Mouse (Mus musculus) midbrain, embryonic 10.5 days (tissue): ENCODE data around the gene Ift52. TPM values are rescaled to one million over a fixed set of nuclear protein-coding genes. Genes with fewer than 3 reads are reported as not detected.

Source experiments
- DNase-seq: peaks from one replicate; pipeline ENCODE4 v3.0.0-alpha.2; 2017; ENCODE audit warnings: low spot score
- H3K27ac ChIP-seq: fragments of 300-500 bp; sonication (generic); replicated peaks from 2 replicates; pipeline ENCODE4 v1.5.1; 2016; ENCODE audit warnings: mild to moderate bottlenecking
- H3K27me3 ChIP-seq: fragments of 300-500 bp; sonication (generic); 2 replicates; pipeline ENCODE4 v1.6.1; 2016; ENCODE audit warnings: low read depth, mild to moderate bottlenecking; ENCODE audit not compliant: poor library complexity, severe bottlenecking
- H3K36me3 ChIP-seq: fragments of 300-500 bp; sonication (generic); 2 replicates; pipeline ENCODE4 v1.6.1; 2016; ENCODE audit warnings: mild to moderate bottlenecking, moderate library complexity
- H3K4me1 ChIP-seq: fragments of 300-500 bp; sonication (generic); 2 replicates; pipeline ENCODE4 v1.6.1; 2016
- H3K4me3 ChIP-seq: fragments of 300-500 bp; sonication (generic); 2 replicates; pipeline ENCODE4 v1.5.1; 2016; ENCODE audit warnings: mild to moderate bottlenecking, moderate library complexity
- H3K9me3 ChIP-seq: fragments of 300-500 bp; sonication (generic); replicated peaks from 2 replicates; pipeline ENCODE4 v1.6.1; 2016; ENCODE audit warnings: mild to moderate bottlenecking
- WGBS: fragments of 180-500 bp; shearing (Covaris S2); methylation state at CpG from one replicate; pipeline ENCODE4 v1.1.7; 2016; 5-methylcytosine and 5-hydroxymethylcytosine counted together
- polyA plus RNA-seq: library from polyadenylated mRNA; unstranded; fragments of >200 nt; fragmentation: Nextera tagmentation; extraction: Ambion mirVana; gene quantifications from 2 replicates; pipeline ENCODE4 v1.2.1, GENCODE M21; 2016

The Ift52 gene
- polyA plus RNA-seq: 56.2 and 56.4 TPM in 2 replicates

GRCm38 (mm10) chr2:163016916-163017743, at the start of gene Ift52:
Ift52 (plus strand) TSS chr2:163017354.
- DNase-seq: peak; percentile 92
- Histone ChIP-seq H3K9me3 (no peaks in the 10 kb centered on the region), H3K4me1 (peaks cover 13% of the 10 kb centered on the region), H3K27me3 (no peaks in the 10 kb centered on the region), H3K36me3 (no peaks in the 10 kb centered on the region), H3K27ac (peak within 1 kb of the TSS; percentile 90), H3K4me3 (peak within 1 kb of the TSS; percentile 92)
- WGBS: under 1% methylated on average over 57 of the region's 57 CpGs

GRCm38 (mm10) chr2:162968357-162968756, 48.8 kb upstream of the Ift52 start:
- Histone ChIP-seq H3K27me3 (0 out of 2 replicates have a peak, but pooled peaks cover 6% of the 10 kb centered on the region), H3K27ac (no peak overlapping the region), H3K36me3 (no peaks in the 10 kb centered on the region), H3K4me1 (peaks cover 7% of the 10 kb centered on the region), H3K4me3 (no peak overlapping the region), H3K9me3 (no peaks in the 10 kb centered on the region)
- WGBS: 10% methylated on average over 5 of the region's 5 CpGs
- DNase-seq: peak; percentile 60

- Histone ChIP-seq H3K36me3 (no peaks in the 10 kb centered on the region), H3K9me3 (no peaks in the 10 kb centered on the region), H3K27me3 (0 out of 2 replicates have a peak, but pooled peaks cover 6% of the 10 kb centered on the region), H3K4me1 (peaks cover 14% of the 10 kb centered on the region), H3K4me3 (no peak overlapping the region), H3K27ac (no peak overlapping the region)
- no peak for DNase-seq
- WGBS: 89% methylated on average over 3 of the region's 3 CpGs
Measured at GRCm38 (mm10) chr2:162969101-162969500, 48.1 kb upstream of the Ift52 start.

GRCm38 (mm10) chr2:162970896-162971295, 46.3 kb upstream of the Ift52 start:
- DNase-seq: no peak
- WGBS: 86% methylated on average over 6 of the region's 6 CpGs
- Histone ChIP-seq H3K36me3 (no peaks in the 10 kb centered on the region), H3K27ac (no peak overlapping the region), H3K9me3 (no peaks in the 10 kb centered on the region), H3K4me1 (peaks cover 19% of the 10 kb centered on the region), H3K4me3 (no peak overlapping the region), H3K27me3 (0 out of 2 replicates have a peak, but pooled peaks cover 6% of the 10 kb centered on the region)

- peaks cover 21% of the 10 kb centered on the region for H3K4me1 ChIP-seq
- WGBS: 72% methylated on average over 7 of the region's 7 CpGs
- DNase-seq: no peak
- no peak overlapping the region for H3K4me3 ChIP-seq
- H3K27ac ChIP-seq: no peak overlapping the region; the same call in 1 of the 2 replicates
- H3K36me3 ChIP-seq: no peaks in the 10 kb centered on the region
- H3K9me3 ChIP-seq: no peaks in the 10 kb centered on the region
- H3K27me3 ChIP-seq: no peaks in the 10 kb centered on the region
Measured at GRCm38 (mm10) chr2:162972752-162973151, 44.4 kb upstream of the Ift52 start.

GRCm38 (mm10) chr2:162973206-162973605, 43.9 kb upstream of the Ift52 start:
- H3K27me3 ChIP-seq: no peaks in the 10 kb centered on the region
- 84% methylated on average over 5 of the region's 5 CpGs for WGBS
- no peak overlapping the region for H3K4me3 ChIP-seq
- H3K4me1 ChIP-seq: peaks cover 21% of the 10 kb centered on the region
- no peak for DNase-seq
- H3K36me3 ChIP-seq: no peaks in the 10 kb centered on the region
- H3K9me3 ChIP-seq: no peaks in the 10 kb centered on the region
- peak overlapping the region; percentile 76 for H3K27ac ChIP-seq

- WGBS: 51% methylated on average over 11 of the region's 11 CpGs
- H3K9me3 ChIP-seq: no peaks in the 10 kb centered on the region
- H3K27me3 ChIP-seq: no peaks in the 10 kb centered on the region
- H3K27ac ChIP-seq: peak overlapping the region; percentile 76
- no peaks in the 10 kb centered on the region for H3K36me3 ChIP-seq
- H3K4me1 ChIP-seq: peaks cover 21% of the 10 kb centered on the region
- DNase-seq: no peak
- no peak overlapping the region for H3K4me3 ChIP-seq
Measured at GRCm38 (mm10) chr2:162973637-162974036, 43.5 kb upstream of the Ift52 start.

- 87% methylated on average over 11 of the region's 11 CpGs for WGBS
- no peaks in the 10 kb centered on the region for H3K27me3 ChIP-seq
- peaks cover 21% of the 10 kb centered on the region for H3K4me1 ChIP-seq
- H3K27ac ChIP-seq: no peak overlapping the region
- no peak for DNase-seq
- H3K4me3 ChIP-seq: no peak overlapping the region
- no peaks in the 10 kb centered on the region for H3K9me3 ChIP-seq
- no peaks in the 10 kb centered on the region for H3K36me3 ChIP-seq
Measured at GRCm38 (mm10) chr2:162975157-162975775, 41.9 kb upstream of the Ift52 start.

GRCm38 (mm10) chr2:162976001-162976400, 41.2 kb upstream of the Ift52 start:
- no peaks in the 10 kb centered on the region for H3K36me3 ChIP-seq
- H3K4me3 ChIP-seq: no peak overlapping the region
- no peaks in the 10 kb centered on the region for H3K9me3 ChIP-seq
- H3K27me3 ChIP-seq: no peaks in the 10 kb centered on the region
- H3K4me1 ChIP-seq: peaks cover 21% of the 10 kb centered on the region
- H3K27ac ChIP-seq: no peak overlapping the region
- DNase-seq: no peak
- WGBS: 75% methylated on average over 4 of the region's 4 CpGs

GRCm38 (mm10) chr2:162984381-162984780, 32.8 kb upstream of the Ift52 start:
- H3K9me3 ChIP-seq: no peaks in the 10 kb centered on the region
- DNase-seq: no peak
- WGBS: 91% methylated on average over 6 of the region's 6 CpGs

GRCm38 (mm10) chr2:162985923-162986322, 31.2 kb upstream of the Ift52 start:
- WGBS: 70% methylated on average over 3 of the region's 3 CpGs
- Histone ChIP-seq H3K9me3 (no peaks in the 10 kb centered on the region), H3K27ac (no peak overlapping the region), H3K4me1 (no peaks in the 10 kb centered on the region), H3K27me3 (no peaks in the 10 kb centered on the region), H3K36me3 (no peaks in the 10 kb centered on the region), H3K4me3 (no peak overlapping the region)
- no peak for DNase-seq

More at GRCm38 (mm10) chr2:162984381-162984780, 32.8 kb upstream of the Ift52 start:
- H3K27me3 ChIP-seq: no peaks in the 10 kb centered on the region
- no peak overlapping the region for H3K27ac ChIP-seq
- H3K4me1 ChIP-seq: no peaks in the 10 kb centered on the region
- H3K36me3 ChIP-seq: no peaks in the 10 kb centered on the region
- no peak overlapping the region for H3K4me3 ChIP-seq

- 88% methylated on average over 3 of the region's 3 CpGs for WGBS
- DNase-seq: no peak
- Histone ChIP-seq H3K27me3 (no peaks in the 10 kb centered on the region; the same call in 1 of the 2 replicates), H3K36me3 (no peaks in the 10 kb centered on the region), H3K4me3 (no peak overlapping the region), H3K9me3 (no peaks in the 10 kb centered on the region), H3K27ac (no peak overlapping the region), H3K4me1 (no peaks in the 10 kb centered on the region)
Measured at GRCm38 (mm10) chr2:162986764-162987163, 30.4 kb upstream of the Ift52 start.

- Histone ChIP-seq H3K27ac (no peak within 1 kb of the TSS), H3K4me1 (no peaks in the 10 kb centered on the region), H3K4me3 (no peak within 1 kb of the TSS), H3K9me3 (no peaks in the 10 kb centered on the region), H3K36me3 (no peaks in the 10 kb centered on the region), H3K27me3 (no peaks in the 10 kb centered on the region; the same call in 1 of the 2 replicates)
- DNase-seq: no peak
- 76% methylated on average over 8 of the region's 8 CpGs for WGBS
Measured at GRCm38 (mm10) chr2:162987218-162987617, 29.9 kb upstream of the Ift52 start, which contains the start of gene Sgk2. Sgk2 (plus strand) TSS chr2:162987330.
